Mouse (Mus musculus): ENCODE data around the gene Taf5l. TPM values are rescaled to one million over a fixed set of nuclear protein-coding genes. Genes with fewer than 3 reads are reported as not detected.
A peak's percentile ranks its signal among the peaks of the same experiment; 100 is the strongest.

Gene Taf5l
- polyA plus RNA-seq, 1 experiment: 45.3 TPM

DNA sequence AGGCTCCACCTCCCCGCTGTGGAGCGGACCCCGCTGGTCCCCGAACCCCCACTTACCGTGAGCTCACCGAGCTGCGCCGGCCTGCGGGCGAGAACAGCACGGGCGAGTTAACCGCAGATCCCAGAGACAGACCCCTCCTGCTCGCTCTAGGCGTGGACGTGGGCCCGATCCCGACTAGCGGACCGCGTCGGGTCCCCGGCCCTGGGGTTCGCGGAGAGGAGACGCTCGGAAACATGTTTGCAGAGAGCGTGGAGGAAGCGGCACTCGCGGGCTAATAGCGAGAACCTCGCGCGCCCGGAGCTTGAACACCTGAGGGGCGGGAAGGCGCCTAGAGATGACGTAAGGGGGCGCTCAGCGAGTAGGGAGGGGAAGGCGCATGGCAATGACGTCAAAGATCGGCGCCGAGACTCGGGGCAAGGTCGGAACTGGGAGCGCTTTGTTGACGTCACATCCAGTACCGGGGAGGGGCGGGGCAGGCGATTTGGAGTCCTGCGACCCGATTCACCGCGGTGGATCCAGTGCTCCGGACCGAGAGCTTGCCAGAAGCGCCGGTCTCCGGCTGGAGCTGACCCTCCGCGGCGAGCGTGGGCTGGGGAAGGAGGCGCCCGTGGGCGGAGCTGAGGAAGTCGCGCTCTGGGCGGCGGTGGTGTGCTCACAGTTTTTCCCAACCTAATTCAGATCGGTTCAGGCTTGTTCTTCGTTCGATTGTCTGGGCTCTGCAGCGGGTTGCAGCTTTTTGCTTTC is 72.1 kb downstream of the Taf5l start, which contains the start of gene Nup133:
TSS of gene Nup133 (minus strand) at position 324 of the 744 bp plus-strand sequence.
- TF ChIP-seq CTCF (IDR thresholded peaks at IDR 0.05; ENCODE audit: control insufficient read depth, insufficient read depth, insufficient replicate concordance, low read depth, low read length) (no peak), POLR2A (IDR thresholded peaks at IDR 0.05; ENCODE audit: control insufficient read depth, low read depth, low read length) (peak; percentile 54; the same call in 1 of the 2 replicates)
- peak within 1 kb of the TSS; percentile 65 for H3K27ac ChIP-seq (ENCODE audit: control insufficient read depth, insufficient read depth, low read depth, low read length)
- H3K4me1 ChIP-seq (ENCODE audit: control insufficient read depth, insufficient read depth, low read length): peaks cover 3% of the 10 kb centered on the region; the same call in 1 of the 2 replicates
- H3K4me3 ChIP-seq (ENCODE audit: control insufficient read depth, low read depth, low read length): peak within 1 kb of the TSS; percentile 92
- peaks cover 2% of the 10 kb centered on the region; the same call in 1 of the 2 replicates for H3K36me3 ChIP-seq (ENCODE audit: control insufficient read depth, insufficient read depth, low read length)
- H3K27me3 ChIP-seq (ENCODE audit: control insufficient read depth, insufficient read depth, low read length): no peaks in the 10 kb centered on the region

Other genes starting within 250 kb of the Taf5l start
- gene Rab4a, start 215.4 kb downstream of the Taf5l start, polyA plus RNA-seq (2012; rRNA removed): 5.3 and 8.9 TPM in 2 replicates
- 28.2 and 32.0 TPM in 2 replicates for gene Ccsap, start 161.2 kb downstream of the Taf5l start, polyA plus RNA-seq (2012; rRNA removed)
- gene Acta1, start 126.6 kb downstream of the Taf5l start, polyA plus RNA-seq (2012; rRNA removed): 0.78 and 15.2 TPM in 2 replicates
- gene Nup133, start 72.1 kb downstream of the Taf5l start, polyA plus RNA-seq (2012; rRNA removed): 21.5 and 24.6 TPM in 2 replicates
- 2.3 and 2.9 TPM in 2 replicates for gene Abcb10, start 38.3 kb downstream of the Taf5l start, polyA plus RNA-seq (2012; rRNA removed)
- 28.0 and 33.4 TPM in 2 replicates for gene Urb2, start 111 bp upstream of the Taf5l start, polyA plus RNA-seq (2012; rRNA removed)
- 0.91 and 2.4 TPM in 2 replicates for gene Galnt2, start 210.0 kb upstream of the Taf5l start, polyA plus RNA-seq (2012; rRNA removed)

Data from testis, adult 2 months (tissue).